Mouse (Mus musculus) MEL (cell line): ENCODE results near the gene Usf2. TPM values are rescaled to one million over a fixed set of nuclear protein-coding genes. Genes with fewer than 3 reads are reported as not detected.

Source experiments
- DNase-seq: peaks from one replicate; pipeline ENCODE4 v3.0.0; 2011; ENCODE audit warnings: low read depth, low spot score
- H3K27ac ChIP-seq: 2 replicates; pipeline ENCODE4 v1.5.1; 2012; ENCODE audit warnings: low read depth, mild to moderate bottlenecking, control low read depth, low read length, moderate library complexity; ENCODE audit not compliant: control insufficient read depth
- H3K27me3 ChIP-seq, 2 experiments: fragments of 150-350 bp in 1 of 2; sonication (generic) in 1 of 2; 2 replicates each; pipeline ENCODE4 v1.6.1; 2012; ENCODE audit warnings: low read length in 2 of 2, mild to moderate bottlenecking in 2 of 2, improper control_type of control experiment in 1 of 2, moderate library complexity in 1 of 2; ENCODE audit not compliant: insufficient read depth in 2 of 2, control insufficient read depth in 1 of 2
- H3K36me3 ChIP-seq, 2 experiments: 2 replicates each; pipeline ENCODE4 v1.6.1; 2012 to 2014; ENCODE audit warnings: low read length in 2 of 2, improper control_type of control experiment in 1 of 2, inconsistent platforms in 1 of 2, mild to moderate bottlenecking in 1 of 2; ENCODE audit not compliant: insufficient read depth in 2 of 2, control insufficient read depth in 1 of 2
- H3K4me1 ChIP-seq, 2 experiments: fragments of 150-350 bp in 1 of 2; sonication (generic) in 1 of 2; 2 replicates each; pipeline ENCODE4 v1.6.1; 2012; ENCODE audit warnings: low read length in 2 of 2, improper control_type of control experiment in 1 of 2, mild to moderate bottlenecking in 1 of 2; ENCODE audit not compliant: insufficient read depth in 2 of 2, control insufficient read depth in 1 of 2
- H3K4me3 ChIP-seq, 2 experiments: fragments of 150-350 bp in 1 of 2; sonication (generic) in 1 of 2; 2 replicates each; pipeline ENCODE4 v1.5.1; 2012; ENCODE audit warnings: low read depth in 2 of 2, low read length in 2 of 2, mild to moderate bottlenecking in 2 of 2, moderate library complexity in 2 of 2, control low read depth in 1 of 2, improper control_type of control experiment in 1 of 2; ENCODE audit not compliant: control insufficient read depth in 1 of 2, insufficient read depth in 1 of 2
- H3K79me2 ChIP-seq: 2 replicates; pipeline ENCODE4 v1.6.1; 2012; ENCODE audit warnings: mild to moderate bottlenecking, low read length, moderate library complexity; ENCODE audit not compliant: control insufficient read depth, poor library complexity, insufficient read depth
- H3K9ac ChIP-seq: 2 replicates; pipeline ENCODE4 v1.6.1; 2012; ENCODE audit warnings: low read depth, mild to moderate bottlenecking, control low read depth, low read length, moderate library complexity; ENCODE audit not compliant: control insufficient read depth, poor library complexity, severe bottlenecking
- H3K9me3 ChIP-seq: fragments of 150-350 bp; sonication (generic); replicated peaks from 2 replicates; pipeline ENCODE4 v1.6.1; 2012; ENCODE audit warnings: mild to moderate bottlenecking, low read length, improper control_type of control experiment, moderate library complexity; ENCODE audit not compliant: insufficient read depth
- BHLHE40 ChIP-seq: IDR thresholded peaks from 2 replicates; pipeline ENCODE4 v1.6.1; 2012; ENCODE audit warnings: low read depth, mild to moderate bottlenecking, inconsistent platforms, low read length, improper control_type of control experiment, borderline replicate concordance
- CTCF ChIP-seq, 3 experiments: IDR thresholded peaks in 2 of 3; conservative IDR thresholded peaks in 1 of 3; 2 replicates each; pipeline ENCODE4 v1.5.1; 2011 to 2012; ENCODE audit warnings: low read length in 3 of 3, low read depth in 2 of 3, mild to moderate bottlenecking in 2 of 3, improper control_type of control experiment in 1 of 3, inconsistent platforms in 1 of 3, mixed read lengths in 1 of 3, moderate library complexity in 1 of 3; ENCODE audit not compliant: control insufficient read depth in 1 of 3, insufficient read depth in 1 of 3, poor library complexity in 1 of 3, severe bottlenecking in 1 of 3
- EP300 ChIP-seq, 2 experiments: IDR thresholded peaks; 2 replicates each; pipeline ENCODE4 v1.6.1; 2011; ENCODE audit warnings: improper control_type of control experiment in 2 of 2, low read length in 2 of 2, low read depth in 1 of 2, mild to moderate bottlenecking in 1 of 2
- MAFK ChIP-seq: IDR thresholded peaks from 2 replicates; pipeline ENCODE4 v1.6.1; 2011; ENCODE audit warnings: low read depth, mild to moderate bottlenecking, low read length, improper control_type of control experiment, borderline replicate concordance
- MAZ ChIP-seq: IDR thresholded peaks from 2 replicates; pipeline ENCODE4 v1.6.1; 2012; ENCODE audit warnings: low read depth, mild to moderate bottlenecking, inconsistent platforms, low read length, improper control_type of control experiment
- MEF2A ChIP-seq: IDR thresholded peaks from 2 replicates; pipeline ENCODE4 v1.6.1; 2014; ENCODE audit warnings: low read depth, mild to moderate bottlenecking, inconsistent platforms, low read length, improper control_type of control experiment; ENCODE audit not compliant: poor library complexity, insufficient replicate concordance, severe bottlenecking; ENCODE audit errors: extremely low read depth
- MXI1 ChIP-seq: IDR thresholded peaks from 2 replicates; pipeline ENCODE4 v1.6.1; 2011; ENCODE audit warnings: mild to moderate bottlenecking, low read depth, low read length, improper control_type of control experiment
- NELFE ChIP-seq: IDR thresholded peaks from 2 replicates; pipeline ENCODE4 v1.6.1; 2011; ENCODE audit warnings: low read depth, low read length, improper control_type of control experiment
- POLR2A ChIP-seq, 2 experiments: IDR thresholded peaks; 2 replicates each; pipeline ENCODE4 v1.6.1; 2011 to 2012; ENCODE audit warnings: low read length in 2 of 2, mild to moderate bottlenecking in 2 of 2, control low read depth in 1 of 2, improper control_type of control experiment in 1 of 2, low read depth in 1 of 2, moderate library complexity in 1 of 2; ENCODE audit not compliant: control insufficient read depth in 1 of 2, insufficient read depth in 1 of 2, poor library complexity in 1 of 2
- POLR2AphosphoS2 ChIP-seq: IDR thresholded peaks from 2 replicates; pipeline ENCODE4 v1.6.1; 2011; ENCODE audit warnings: low read length, improper control_type of control experiment
- POLR2AphosphoS5 ChIP-seq: IDR thresholded peaks from 2 replicates; pipeline ENCODE4 v1.6.1; 2012; ENCODE audit warnings: low read depth, borderline replicate concordance, mild to moderate bottlenecking, inconsistent platforms, low read length, moderate library complexity, mixed read lengths
- RAD21 ChIP-seq: IDR thresholded peaks from 2 replicates; pipeline ENCODE4 v1.6.1; 2011; ENCODE audit warnings: mild to moderate bottlenecking, low read depth, low read length, improper control_type of control experiment
- RCOR1 ChIP-seq: IDR thresholded peaks from 2 replicates; pipeline ENCODE4 v1.6.1; 2012; ENCODE audit warnings: low read depth, mild to moderate bottlenecking, inconsistent platforms, low read length, improper control_type of control experiment
- SIN3A ChIP-seq: IDR thresholded peaks from 2 replicates; pipeline ENCODE4 v1.6.1; 2012; ENCODE audit warnings: low read length, improper control_type of control experiment, inconsistent platforms
- SMC3 ChIP-seq: IDR thresholded peaks from 2 replicates; pipeline ENCODE4 v1.6.1; 2011; ENCODE audit warnings: low read depth, low read length, improper control_type of control experiment
- TBP ChIP-seq: IDR thresholded peaks from 2 replicates; pipeline ENCODE4 v1.8.0; 2011; ENCODE audit warnings: low read depth, low read length, improper control_type of control experiment
- TCF12 ChIP-seq: IDR thresholded peaks from 2 replicates; pipeline ENCODE4 v1.6.1; 2014; ENCODE audit warnings: low read depth, mild to moderate bottlenecking, inconsistent platforms, low read length, improper control_type of control experiment, moderate library complexity
- ZC3H11A ChIP-seq: IDR thresholded peaks from 2 replicates; pipeline ENCODE4 v1.6.1; 2012; ENCODE audit warnings: low read depth, mild to moderate bottlenecking, inconsistent platforms, low read length, improper control_type of control experiment
- ZNF384 ChIP-seq: IDR thresholded peaks from 2 replicates; pipeline ENCODE4 v1.6.1; 2012; ENCODE audit warnings: low read depth, mild to moderate bottlenecking, inconsistent platforms, low read length, improper control_type of control experiment
- polyA plus RNA-seq, 2 experiments: library from polyadenylated mRNA; stranded (reverse) in 1 of 2; unstranded in 1 of 2; fragments of >175 nt in 1 of 2; fragments of >200 nt in 1 of 2; gene quantifications; 2 replicates each; pipeline versions ENCODE4 v1.2.1 to v1.2.4; 2012; ENCODE audit warnings: low replicate concordance in 2 of 2, low read depth in 1 of 2; ENCODE audit not compliant: insufficient read length in 2 of 2, insufficient read depth in 1 of 2, missing spikeins in 1 of 2
- total RNA-seq: library from RNA; depleted of rRNA; stranded (reverse); fragments of 300-350 nt; gene quantifications from 2 replicates; pipeline ENCODE4 v1.2.3, GENCODE M21; 2012

Usf2 gene
- total and polyA plus RNA-seq, 3 experiments: 43.0 to 144 TPM; not detected in 1

DNA sequence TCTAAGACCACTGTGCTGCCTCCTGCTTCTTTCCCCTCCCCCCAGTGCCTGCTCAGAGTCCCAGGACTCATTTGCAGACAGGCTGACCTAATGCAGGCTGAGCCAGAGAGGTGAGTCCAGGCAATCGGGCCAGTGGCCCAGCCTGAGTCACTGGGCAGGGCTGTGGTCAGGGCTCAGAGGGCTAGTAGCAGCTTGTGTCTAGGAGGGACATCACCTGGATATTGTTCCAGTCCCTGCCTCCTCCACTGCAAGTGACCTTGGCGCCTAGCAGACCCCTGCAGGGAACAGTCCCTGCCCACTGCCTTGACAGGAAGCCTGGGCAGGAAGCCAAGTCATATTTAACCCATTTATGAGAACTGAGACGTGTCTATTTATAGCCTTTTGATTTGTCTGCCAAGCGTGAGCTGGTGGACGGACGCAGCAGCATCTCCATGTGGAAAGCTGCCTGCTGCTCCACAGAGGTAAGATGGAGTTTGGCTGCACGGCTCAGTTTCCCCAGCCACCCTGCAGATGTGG, 44.0 kb upstream of the Usf2 start:
- no peaks in the 10 kb centered on the region for H3K27me3 ChIP-seq
- no peak overlapping the region for H3K9ac ChIP-seq
- TF ChIP-seq BHLHE40 (no peak), MXI1 (no peak), MEF2A (peak; percentile 77; the same call in 1 of the 2 replicates), TBP (no peak), ZNF384 (no peak), POLR2AphosphoS2 (no peak), RCOR1 (no peak), POLR2A (IDR thresholded peaks at IDR 0.05; ENCODE audit: control insufficient read depth in 1 of 2, insufficient read depth in 1 of 2, low read depth in 1 of 2, low read length in 2 of 2, poor library complexity in 1 of 2) (no peak), SIN3A (no peak), RAD21 (no peak), EP300 (IDR thresholded peaks at IDR 0.05; ENCODE audit: low read depth in 1 of 2, low read length in 2 of 2) (peak in 1 of 2 experiments; percentile 7; a peak in 1 of 4 replicates), MAFK (no peak), ZC3H11A (no peak), NELFE (no peak), MAZ (no peak)
- no peak overlapping the region for H3K27ac ChIP-seq
- DNase-seq: peak; percentile 57
- H3K79me2 ChIP-seq: no peaks in the 10 kb centered on the region
- peaks cover 0 to 14% of the 10 kb centered on the region in 2 experiments; a peak in 2 of 4 replicates for H3K36me3 ChIP-seq
- peaks cover 3 to 28% of the 10 kb centered on the region in 2 experiments for H3K4me1 ChIP-seq
- no peaks in the 10 kb centered on the region for H3K9me3 ChIP-seq
- H3K4me3 ChIP-seq: no peak overlapping the region

- no peaks in the 10 kb centered on the region for H3K79me2 ChIP-seq
- no peaks in the 10 kb centered on the region for H3K27me3 ChIP-seq
- H3K4me3 ChIP-seq: no peak overlapping the region
- no peaks in the 10 kb centered on the region for H3K9me3 ChIP-seq
- H3K4me1 ChIP-seq: peaks cover 5 to 23% of the 10 kb centered on the region in 2 experiments
- H3K27ac ChIP-seq: no peak overlapping the region
- TF ChIP-seq SMC3 (peak; percentile 23; the same call in 1 of the 2 replicates), CTCF (IDR thresholded peaks at IDR 0.05 in 2 of 3, conservative IDR thresholded peaks at IDR 0.05 in 1 of 3; ENCODE audit: control insufficient read depth in 1 of 3, insufficient read depth in 1 of 3, low read depth in 2 of 3, low read length in 3 of 3, poor library complexity in 1 of 3, severe bottlenecking in 1 of 3) (peak in 2 of 3 experiments; percentile 17 to 28; a peak in 2 of 6 replicates), TCF12 (no peak), RAD21 (peak; percentile 16), POLR2AphosphoS5 (no peak)
- TF ChIP-seq, all 39 proteins: peak for 3
- H3K9ac ChIP-seq: no peak overlapping the region
- H3K36me3 ChIP-seq: peaks cover 0 to 15% of the 10 kb centered on the region in 2 experiments; a peak in 2 of 4 replicates
- no peak for DNase-seq
These were observed 39.9 kb upstream of the Usf2 start for GRCm38 (mm10) chr7:30996491-30996890.
